Mouse (Mus musculus): ENCODE results near the gene Aox3.

- TF ChIP-seq IRF4 (IDR thresholded peaks at IDR 0.05; ENCODE audit: low read depth, low read length) (no peak), CHD2 (IDR thresholded peaks at IDR 0.05; ENCODE audit: low read length) (no peak), MAZ (IDR thresholded peaks at IDR 0.05; ENCODE audit: low read depth, low read length) (no peak), KAT2A (IDR thresholded peaks at IDR 0.05; ENCODE audit: insufficient replicate concordance, low read length) (no peak), E2F4 (IDR thresholded peaks at IDR 0.05; ENCODE audit: insufficient replicate concordance, low read depth, low read length) (no peak), POLR2A (IDR thresholded peaks at IDR 0.05; ENCODE audit: low read depth, low read length) (no peak), CTCF (conservative IDR thresholded peaks at IDR 0.05 in 1 of 2, IDR thresholded peaks at IDR 0.05 in 1 of 2; ENCODE audit: low read depth in 2 of 2, low read length in 2 of 2) (no peak)
Observed at GRCm38 (mm10) chr1:58102494-58102893, 10.4 kb upstream of the Aox3 start.

All from CH12.LX (cell line).